Mouse (Mus musculus) cerebellum, adult 9-10 months (tissue): Measurements from ENCODE around the gene Ppat.
"Not testable (repeated sequence)": the region's sequence is repeated elsewhere in the genome, so short reads cannot be mapped to it uniquely, and the experiment has no call there.

Experiments used
- DNase-seq: peaks from one replicate; pipeline ENCODE4 v3.0.0; 2022

Ppat gene

DNA sequence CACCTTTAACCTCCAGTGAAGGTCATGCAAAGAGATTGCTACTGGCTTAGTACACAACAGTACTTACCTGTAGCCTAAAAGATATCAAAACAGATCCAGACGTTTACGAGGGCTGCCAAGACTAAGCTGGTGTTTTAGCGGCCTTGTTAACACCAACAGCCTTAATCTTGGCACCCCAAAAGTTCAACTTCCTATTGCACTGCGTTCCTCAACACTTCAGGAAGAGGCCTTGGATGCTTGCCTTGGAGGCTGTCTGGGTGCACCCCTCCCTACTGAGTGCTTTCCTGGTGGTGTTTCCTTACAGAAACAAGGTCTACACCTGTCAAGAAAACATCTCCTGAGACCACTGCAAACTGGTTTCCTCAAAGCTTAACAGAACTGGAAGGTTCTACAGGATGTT lies 4.2 kb downstream of the Ppat start:
- no peak for DNase-seq

DNA sequence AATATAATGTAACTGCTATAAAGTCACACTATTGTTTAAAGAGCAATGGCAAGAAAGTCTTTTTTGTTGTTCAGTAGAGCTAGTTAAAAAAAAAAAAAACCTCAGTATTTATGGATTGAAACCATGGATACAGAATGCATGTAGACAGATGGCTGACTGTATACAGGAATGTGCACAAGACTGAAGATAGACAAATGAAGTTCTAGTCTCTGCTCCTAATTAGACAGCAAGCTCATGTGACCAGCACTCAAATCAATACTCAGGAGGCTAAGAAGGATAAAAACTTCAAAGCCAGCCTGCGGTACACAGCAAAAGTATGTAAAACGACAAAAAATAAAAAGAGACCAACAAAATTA lies 5.7 kb downstream of the Ppat start:
- no peak for DNase-seq

DNA sequence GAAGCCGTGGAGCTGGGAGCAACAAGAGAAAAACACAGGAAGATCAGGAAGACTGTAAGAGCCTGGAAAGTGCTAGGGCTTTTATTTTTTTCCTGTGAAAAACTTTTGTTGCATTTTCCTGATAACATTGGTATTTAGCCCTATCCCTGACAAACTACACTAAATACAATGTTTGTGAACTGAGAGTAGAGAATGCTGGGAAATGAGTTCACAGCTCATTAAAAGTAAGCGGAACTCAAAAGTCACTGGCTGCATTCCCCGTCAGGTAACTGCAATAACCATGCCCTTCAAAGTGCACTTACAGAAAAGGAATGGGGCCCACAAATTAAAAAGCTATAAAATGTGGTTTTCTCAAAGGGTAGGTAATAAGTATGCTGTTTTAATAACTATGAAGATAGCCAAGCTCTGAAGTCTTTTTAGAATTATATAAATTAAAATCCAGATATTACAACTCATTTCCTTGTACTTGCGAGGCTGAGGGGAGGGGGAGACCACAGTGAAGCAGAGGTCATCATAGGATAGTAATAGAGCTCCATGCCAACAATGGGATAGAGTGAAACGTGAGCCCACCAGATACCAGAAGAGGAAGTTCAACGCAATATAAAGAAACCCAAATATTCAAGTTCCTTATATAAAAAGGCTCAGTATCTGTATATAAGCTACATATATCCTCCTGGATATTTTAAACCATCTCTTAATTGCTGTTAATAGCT lies 6.3 kb downstream of the Ppat start:
- DNase-seq: no peak

DNA sequence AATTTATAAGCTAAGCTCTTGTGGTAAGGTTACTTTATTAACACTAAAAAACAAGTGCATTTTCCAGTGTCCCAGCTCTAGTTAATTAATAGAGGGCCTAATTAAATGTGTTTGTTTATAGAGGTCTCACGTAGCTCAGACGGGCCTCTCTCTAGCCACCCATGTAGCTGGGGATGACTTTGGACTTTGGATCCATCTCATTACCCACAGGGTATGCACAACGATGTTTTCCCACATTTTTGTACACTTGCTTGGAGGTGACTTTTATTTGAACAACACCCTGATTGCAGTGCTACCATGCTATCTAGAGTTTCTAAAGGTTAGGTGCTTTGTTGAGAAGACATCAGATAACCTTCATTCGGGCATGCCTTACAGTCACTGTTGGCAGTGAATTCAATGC lies 8.9 kb downstream of the Ppat start:
- DNase-seq: no peak

DNA sequence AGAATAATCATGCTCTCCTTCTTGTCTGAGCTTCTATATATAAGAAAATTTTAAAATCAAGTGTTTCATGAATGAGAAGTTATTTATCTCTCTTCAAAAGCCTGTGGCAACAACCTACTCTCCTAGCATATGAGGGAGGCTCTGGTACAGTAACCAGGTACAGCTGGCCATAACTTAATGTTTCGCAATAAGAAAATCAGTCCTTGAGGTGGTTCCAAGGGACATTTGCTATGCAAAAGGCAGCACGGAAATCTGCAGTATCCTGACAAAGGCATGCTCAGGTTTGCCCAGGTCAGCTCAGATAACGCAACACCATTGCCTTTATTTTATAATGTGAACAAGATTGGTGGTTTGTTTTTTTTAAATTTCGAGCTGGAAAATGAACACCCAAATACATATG lies 9.4 kb downstream of the Ppat start:
- no peak for DNase-seq

DNA sequence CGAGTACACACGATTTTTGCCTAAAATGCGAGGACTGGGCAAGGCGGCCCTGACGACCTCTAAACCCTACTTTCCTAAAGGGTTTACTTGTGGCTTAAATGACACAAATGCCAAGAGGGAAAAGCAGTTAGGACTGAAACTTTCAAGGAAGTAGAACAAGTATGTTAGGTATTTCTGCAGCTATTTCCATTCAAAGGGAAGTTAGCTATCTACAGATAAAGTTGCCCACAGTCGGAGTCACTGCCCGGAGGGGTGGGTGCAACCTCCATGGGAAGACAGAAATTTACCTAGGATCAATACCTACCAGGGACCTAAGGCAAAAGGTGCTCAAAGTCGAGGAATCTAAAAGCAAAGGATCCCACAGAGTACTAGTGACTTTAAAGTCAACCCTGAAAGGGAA lies 11.7 kb downstream of the Ppat start:
- DNase-seq: no peak

DNA sequence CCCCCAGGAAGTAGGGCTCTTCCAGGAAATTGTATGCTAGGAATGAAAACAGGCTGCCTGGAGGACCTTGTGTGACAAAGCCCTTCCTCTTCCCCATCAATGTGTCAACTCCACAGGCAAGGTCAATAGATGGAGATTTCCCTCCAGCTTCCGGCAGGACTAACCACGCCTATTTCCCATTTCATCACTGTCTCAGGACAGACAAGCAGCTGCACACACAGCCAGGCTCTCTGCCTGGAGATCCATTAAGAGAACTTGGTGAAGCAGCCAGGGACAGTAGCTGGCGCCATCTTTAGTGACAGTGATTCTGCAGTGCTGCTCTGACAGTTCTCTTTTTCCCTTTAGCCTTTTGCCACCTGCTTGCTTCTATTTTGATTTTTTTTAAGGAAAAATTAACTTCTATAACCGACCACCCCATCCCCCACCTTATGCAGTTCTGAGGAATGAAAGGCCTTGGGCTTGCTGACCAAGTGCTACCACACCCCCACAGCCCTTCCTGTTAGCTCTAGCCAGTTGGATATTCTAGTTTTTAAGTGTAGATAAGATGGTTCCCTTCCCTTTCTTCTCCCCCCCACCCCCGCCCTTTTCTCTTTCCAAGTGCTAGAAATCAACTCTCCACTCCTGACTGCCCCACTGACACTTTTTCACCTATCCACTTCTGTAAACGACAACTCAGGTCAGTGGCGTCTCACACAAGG lies 22.0 kb downstream of the Ppat start:
- DNase-seq: no peak

DNA sequence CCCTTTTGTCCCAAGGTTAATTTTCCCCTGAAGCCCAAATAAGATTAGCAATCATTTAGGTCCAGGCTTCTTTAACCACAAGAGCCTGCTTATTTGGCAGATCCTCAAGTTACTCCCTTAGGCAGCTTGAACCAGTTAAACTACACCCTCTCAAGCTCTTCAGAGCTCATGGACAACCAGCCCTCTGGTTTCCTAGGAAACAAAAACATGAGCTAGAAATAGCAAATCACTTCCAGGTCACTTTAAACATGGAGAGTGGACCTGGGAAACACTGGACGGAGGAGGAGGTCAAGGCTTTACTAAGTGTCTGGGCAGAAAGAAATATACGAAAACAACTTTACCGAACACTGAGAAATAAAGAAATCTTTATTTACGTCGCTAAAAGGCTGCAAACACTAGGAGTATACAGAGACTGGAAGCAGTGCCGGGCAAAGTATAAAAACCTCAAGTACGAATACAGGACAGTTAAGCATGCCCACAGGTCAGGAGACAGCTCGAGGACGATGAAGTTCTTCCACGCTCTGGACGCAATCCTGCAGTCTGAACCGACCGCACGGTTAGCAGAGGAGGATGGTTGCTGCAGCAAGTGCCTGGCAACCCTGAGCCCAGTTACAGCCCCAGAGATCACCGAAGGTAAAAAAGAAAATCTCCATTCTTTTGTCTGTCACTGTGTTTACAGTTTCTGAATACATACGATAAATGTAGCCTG lies 23.1 kb downstream of the Ppat start:
- DNase-seq: peak; percentile 34

DNA sequence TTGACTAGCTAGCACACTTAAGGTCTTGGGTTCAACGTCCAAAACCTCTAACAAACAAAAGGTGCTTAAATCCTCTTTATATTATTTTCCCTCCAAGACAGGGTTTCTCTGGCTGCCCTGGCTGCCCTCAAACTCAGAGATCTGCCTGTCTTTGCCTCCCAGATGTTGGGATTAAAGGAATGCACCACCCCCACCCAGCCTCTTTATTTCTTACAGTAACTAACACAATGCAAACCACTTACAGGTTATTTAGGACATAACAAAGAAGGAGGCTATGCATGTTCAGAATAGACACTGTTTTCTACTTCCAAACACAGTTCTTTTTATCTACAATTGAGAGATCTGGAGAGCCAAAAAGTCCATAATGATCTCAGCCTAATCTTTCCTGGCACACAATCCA lies 27.1 kb downstream of the Ppat start:
- no peak for DNase-seq

DNA sequence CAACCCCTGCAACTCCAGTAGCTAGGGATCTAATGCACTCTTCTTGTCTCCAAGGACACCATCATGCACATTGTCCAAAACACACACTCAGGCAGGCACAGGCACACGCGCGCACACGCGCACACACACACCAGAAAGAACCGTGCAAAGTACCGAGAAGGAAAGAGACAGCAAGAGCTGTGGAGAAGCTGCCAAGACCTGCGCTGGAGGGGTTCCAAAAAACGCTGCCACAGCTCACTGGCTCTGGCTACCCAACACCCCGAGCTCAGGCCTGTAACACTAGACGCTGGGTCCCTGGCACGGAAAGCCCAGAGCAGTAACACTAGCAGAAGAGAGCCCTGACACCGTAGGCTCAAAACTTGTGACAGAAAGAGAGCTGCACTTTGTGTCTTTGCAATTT lies 27.9 kb downstream of the Ppat start:
- DNase-seq: peak; percentile 74

DNA sequence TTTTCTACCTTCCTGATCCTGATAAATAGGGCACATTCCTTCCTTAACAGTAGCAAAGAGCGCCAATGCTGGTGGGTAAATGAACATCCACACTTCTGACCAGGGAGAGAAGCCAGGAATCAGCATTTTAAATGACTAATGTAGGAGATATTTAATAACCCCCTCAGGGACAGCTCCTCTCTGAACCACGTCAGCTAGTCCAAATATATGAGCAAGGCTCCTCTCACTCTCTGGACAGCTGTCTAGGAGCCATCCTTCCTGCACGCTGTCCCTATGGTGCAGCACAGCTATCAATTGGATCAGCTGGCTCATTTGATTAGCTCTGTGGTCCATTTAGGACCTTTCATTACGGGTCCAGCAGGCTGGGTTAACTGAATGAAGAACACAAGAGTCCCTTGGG lies 28.5 kb downstream of the Ppat start:
- DNase-seq: no peak

DNA sequence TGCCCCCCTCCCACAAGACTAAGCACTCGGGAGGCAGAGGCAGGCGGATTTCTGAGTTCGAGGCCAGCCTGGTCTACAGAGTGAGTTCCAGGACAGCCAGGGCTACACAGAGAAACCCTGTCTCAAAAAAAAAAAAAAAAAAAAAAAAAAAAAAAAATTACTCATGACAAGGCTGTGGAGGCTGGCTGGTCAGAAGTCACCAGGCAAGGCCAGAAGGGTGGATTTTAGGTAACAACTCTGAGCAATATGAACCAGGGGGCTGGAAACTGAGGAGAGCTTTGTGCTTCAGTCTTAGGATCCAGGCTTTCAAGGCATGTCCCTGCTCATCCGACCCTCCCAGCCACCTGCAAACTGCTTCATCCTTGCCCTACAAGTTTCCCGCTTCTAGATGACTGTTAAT lies 38.9 kb downstream of the Ppat start:
- DNase-seq: not testable (repeated sequence)

DNA sequence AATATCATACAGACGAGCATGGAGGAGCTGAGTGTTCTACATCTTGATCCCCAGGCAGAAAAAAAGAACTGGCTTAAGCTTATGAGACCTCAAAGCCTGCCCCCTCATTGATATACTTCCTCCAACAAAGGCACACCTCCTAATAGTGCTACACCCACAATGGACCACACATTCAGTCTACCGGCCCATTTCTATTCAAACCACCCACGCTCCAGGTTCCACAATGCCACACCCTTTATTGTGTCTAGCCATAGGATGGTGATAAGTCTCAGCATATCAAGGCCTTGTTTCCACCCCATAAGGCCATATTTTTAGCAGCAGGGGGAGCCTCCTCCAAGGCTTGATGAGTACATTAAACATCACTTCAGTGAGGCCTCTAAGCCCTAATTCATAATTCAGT lies 40.6 kb downstream of the Ppat start:
- no peak for DNase-seq

DNA sequence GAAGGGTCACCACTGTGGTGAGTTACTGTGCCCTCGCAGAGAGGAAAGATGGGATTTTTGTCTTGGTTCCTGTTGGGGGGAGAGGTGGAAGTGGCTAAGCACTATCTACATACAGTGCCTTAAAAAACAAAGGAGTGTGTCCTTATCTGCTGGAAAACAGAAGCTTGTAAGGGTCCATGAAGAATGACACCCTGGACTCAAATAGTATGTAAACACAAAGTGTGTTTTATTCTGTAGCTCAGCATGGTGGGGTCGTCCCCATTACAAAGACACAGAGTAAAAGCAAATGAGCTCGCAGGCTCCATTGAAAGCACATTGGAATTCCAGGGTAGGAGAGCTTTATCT lies 45.3 kb downstream of the Ppat start:
- no peak for DNase-seq

DNA sequence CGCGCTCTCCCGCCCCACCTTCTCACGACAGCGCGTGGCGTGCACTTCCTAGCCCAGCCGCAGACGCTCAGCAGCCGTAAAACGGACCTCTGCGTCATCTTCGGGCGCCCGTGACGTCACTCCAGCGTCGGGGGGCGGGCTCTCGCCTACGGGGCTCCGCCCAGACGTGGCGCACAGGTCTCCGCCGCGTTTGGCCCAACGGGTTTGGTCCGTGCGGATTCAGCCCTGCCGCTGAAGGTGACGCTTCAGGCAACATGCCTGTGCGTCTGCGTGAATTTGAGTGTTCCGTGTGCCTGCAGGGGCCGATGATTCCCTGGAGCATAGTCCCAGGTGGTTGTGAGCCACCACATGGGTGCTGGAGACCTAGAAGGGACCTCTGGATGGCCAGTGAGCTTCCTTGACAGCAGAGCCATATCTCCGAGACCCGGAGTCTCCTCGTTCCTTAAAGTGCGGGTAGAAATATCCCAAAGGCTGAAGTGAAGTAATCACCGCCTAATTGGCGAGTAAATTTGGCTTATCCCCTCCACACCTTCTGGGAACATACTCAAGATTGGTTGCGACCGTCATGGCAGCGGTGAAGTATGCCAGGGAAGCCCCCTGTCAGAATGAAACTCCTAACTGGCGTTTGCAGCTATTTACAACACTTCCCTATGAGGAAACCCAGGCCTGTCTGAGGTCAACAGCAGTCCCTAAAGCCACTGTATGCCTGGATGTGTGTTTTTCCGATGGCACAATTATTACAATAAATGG lies 45.8 kb downstream of the Ppat start, which contains the start of gene Aasdh:
Gene Aasdh, minus strand, starts transcription at position 110 of the 750 bp plus-strand sequence.
- peak; percentile 95 for DNase-seq

DNA sequence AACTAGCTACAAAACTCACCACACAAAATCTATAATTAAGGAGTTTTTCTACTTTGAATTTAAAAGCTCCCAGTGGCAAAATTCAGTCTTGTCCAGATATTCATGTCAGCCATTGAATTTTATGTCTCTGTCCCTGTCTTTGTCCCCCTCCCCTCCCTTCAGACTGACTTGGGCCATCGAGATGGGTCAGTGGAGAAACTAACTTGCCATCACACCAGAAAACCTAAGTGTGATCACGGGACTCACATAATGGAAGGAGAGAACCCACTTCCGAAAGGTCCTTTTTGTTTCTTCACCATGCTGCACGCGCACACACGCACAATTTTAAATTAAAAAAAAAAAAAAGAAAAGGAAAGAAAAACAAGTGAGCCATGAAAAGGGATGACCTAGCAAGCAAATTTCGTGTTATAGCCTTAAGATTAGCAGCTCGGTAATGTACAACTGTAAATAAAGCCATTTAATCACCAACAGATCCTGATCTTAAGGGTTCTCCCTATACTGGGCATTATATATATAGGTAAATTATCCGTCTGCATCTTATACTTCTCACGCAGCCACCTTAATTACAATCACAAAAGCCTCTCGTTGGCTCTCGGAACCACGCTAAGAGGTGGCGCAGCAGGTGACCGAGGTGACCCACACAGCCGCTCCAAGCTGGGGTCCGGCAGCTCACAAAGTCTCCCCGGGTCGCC lies 46.5 kb downstream of the Ppat start:
- peak; percentile 47 for DNase-seq

DNA sequence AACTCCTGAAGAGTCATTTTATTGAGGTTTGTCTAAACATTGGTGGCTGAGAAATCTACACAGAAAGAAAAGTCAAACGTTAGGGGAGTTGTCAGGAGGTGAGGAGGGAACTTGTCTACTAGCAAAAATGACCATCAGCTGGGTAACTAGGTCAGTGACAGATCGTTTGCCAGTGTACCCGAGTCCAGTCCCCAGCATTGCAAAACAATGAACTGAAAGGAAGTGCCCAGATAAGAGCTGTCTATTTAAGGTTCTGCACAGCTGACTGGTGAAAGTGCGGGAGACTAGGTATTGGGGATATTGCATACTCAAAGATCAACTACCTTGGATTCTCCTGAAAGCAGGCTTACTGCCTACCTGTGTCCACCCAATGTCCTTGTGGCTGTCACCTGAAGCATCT lies 49.2 kb downstream of the Ppat start:
- no peak for DNase-seq

DNA sequence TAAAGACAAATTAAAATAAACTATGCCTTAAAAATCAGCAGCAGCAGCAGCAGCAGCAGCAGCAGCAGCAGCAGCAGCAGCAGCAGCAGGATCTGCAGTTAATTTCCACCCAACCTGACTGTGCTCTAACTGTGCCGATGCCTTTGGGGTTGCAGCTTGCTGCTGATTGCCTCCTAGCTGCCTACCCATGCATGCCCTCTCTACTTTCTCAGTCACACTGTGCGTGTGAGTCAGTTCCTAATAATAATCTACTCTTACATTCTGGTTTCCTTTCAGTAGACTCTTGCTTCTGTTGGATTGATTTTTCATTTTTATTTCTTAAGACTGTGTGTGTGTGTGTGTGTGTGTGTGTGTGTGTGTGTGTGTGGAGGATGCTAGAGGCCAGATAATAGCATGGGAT lies 58.3 kb downstream of the Ppat start:
- no peak for DNase-seq

DNA sequence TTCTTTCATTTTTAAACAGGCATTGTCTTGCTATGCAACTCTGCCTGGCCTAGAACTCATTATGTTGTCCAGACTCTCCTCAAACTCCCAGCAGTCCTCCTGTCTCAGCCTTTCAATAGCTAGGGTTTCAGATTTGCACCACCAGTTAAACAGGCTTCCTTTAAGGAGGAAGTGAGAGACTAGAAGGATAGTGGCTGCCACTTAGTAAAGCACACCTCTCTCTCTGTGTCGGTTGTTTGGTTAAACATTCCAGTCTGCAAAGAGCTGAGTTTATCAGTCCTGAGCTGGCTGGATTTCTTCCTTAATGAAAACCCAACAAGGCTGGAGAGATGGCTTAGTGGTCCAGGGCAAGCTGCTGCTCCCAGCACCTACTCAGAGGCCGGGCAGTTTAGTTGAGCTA lies 58.8 kb downstream of the Ppat start:
- DNase-seq: no peak

DNA sequence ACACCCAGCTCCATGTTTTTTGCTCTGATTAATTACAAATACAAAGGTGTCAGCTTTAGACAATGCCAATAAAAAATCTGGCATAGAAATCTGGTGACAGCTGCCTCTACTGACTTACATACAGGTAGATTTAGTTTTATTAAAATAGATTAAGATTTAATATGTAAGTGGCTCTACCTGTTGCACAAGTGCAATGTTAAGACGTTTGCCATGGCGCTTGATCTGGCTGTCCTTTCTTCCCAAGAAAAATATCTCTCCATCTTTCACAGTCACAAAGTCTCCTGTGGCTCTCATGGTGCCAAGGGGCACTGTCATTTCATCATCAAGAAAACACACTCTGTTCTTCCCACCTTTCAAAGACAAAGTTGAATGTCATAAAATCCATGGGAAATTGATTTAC lies 64.4 kb downstream of the Ppat start:
- no peak for DNase-seq

DNA sequence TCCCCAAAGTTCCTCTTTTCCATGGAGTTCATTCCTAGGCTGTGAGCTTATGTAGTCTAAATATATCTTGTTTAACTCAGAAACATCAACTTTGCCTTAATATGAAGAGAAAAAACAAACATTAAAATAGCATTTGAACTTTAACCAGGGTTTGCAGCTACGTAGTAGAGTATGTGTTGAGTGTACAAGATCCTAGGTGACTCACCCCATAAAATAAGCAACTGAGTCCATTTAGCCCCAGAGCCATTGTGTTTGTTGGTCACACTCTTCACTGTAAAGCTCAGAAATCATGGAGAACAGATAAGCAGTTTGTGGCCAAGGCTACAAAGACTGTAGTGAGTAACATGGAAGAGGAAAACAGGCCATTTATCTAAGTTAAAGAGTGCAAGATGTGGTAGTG lies 67.3 kb downstream of the Ppat start:
- DNase-seq: no peak

DNA sequence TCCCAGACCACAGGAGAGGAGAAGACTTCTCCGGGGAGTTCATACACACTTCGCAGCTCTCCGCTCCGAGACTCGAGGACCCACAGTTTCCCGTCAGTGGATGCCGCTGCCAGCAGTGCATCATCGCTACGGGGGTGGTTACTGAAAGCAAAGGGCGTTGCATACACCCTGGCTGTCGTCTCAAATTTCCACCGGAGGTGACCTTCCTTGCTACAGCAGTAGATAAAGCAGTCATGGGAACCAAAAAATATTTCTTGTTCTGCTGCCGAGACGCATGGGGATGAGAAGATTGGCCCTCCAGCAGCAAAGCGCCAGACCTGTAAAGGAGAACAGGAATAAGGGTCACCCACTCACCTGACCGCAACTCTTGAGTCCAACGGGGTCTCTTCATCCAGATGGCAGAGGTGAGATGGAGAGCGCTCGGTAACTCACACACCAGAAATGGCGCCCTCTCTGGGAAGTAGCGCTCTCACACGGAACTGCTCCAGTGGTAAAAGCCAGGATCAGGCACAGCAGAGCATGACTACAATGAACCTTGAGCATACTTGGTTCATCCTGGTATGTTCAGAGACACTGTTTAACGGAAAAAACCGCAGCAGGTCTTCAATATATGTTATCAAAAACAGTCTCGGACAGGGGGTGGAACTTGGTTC lies 75.1 kb downstream of the Ppat start:
- no peak for DNase-seq

DNA sequence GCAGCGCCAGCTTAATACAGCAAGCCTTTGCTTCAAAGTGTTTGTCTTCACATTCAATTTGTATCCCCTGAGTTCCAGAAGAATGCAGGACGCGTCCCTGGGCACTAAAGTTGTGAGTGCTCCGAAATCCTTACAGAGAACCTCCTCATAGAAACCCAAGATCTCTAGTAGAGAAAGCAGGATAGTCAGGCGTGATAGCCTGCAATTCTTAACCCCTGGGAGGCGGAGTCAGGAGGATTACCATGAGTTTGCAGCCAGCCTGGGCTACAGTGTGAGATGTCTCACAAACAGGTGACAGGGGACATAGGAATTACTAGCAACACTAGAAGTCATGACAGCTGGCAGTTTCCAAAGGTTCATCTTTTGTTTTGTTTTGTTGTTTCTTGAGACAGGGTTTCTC lies 81.8 kb downstream of the Ppat start:
- DNase-seq: no peak
